Mouse (Mus musculus) cerebellum, adult 9-11 months (tissue): ENCODE results near the gene Bsx.

Experiments
- DNase-seq: peaks from one replicate; pipeline ENCODE4 v3.0.0; 2022

The Bsx gene

DNA sequence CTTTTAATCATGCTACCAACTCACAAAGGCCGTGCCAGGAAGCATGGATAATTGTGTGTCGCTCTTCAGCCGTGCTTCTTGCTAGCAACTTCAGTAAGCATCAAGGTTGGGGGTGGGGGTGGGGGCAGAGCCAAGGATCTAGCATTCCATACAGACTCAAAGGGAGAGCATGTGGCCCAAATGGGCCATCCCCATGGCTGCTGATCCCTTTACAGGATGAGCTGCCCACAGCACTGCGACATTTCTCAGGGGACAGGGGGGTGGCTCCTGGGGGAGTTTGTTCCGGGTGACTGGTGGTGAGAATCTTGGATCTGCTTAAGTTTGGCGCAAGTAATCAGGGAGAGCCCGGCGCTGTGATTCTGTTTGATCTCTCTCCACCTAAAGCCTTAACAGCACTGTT lies 33.5 kb downstream of the Bsx start:
- DNase-seq: no peak

DNA sequence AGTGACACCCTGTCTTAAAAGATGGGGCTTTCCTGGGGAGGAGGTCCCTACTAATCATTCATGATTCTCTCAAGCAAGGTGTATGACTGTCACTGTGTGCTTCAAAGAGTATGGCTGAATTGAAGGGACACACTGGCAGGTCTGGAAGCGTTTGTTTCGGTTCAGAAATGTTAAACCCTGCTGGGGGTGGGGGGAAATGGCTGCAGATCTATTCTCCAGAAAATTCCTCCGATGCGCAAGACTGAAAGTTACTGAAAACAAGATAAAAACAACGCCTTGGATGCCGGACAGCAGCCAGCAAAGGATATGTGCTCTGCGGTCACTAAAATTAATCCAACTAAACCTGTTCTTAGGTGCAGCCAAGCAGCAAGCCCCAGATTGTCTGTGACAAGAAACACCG lies 34.5 kb downstream of the Bsx start:
- no peak for DNase-seq

DNA sequence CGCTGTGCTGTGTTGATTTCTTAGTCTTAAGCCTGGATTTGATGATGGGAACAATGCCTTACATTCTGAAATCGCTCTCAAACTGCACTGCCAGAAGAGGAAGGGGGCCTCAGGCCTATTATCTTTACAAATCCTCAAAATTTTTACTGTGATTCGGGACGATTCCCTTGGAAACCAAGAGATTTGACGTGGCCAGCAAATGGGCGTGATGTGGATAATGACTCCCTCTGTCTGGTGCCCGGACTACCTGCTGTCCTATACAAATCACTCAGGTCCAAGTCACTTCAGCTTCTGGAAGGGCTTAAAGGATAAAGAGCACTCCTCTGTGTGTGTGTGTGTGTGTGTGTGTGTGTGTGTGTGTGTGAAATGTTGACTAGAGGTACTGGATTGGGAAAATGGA lies 35.0 kb downstream of the Bsx start:
- no peak for DNase-seq

DNA sequence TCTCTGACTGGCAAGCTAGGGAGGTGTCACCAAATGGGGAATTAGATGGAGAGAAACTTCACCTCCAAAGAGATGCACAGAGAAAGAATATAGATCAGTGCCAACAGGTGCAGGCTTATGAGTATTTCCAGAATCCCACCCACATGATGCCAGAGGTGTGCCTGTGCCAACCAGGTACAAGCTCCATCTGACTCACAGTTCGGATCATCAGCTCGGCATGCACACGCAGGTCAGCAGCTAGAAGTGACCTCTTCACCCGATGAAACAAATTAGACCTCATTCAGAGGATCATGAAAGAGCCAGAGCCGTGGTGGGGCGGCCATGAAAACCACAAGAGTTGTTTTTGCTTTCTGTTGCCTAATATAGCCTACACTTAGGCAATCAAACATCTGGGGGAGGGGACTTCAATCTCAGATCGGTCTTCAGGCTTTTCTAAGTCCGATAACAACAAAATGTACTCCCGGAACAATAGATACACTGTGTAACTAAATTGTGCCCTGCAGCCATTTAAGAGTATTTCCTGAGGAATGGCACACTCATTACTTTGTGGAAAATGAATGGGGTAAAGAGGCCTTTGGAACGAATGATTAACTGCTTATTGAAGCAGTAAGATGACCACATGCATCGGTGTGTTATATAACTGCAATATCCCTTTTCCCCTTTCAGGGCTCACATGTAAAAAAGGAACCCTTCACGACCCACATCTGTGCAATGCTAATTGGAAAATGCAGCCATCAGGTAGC lies 44.1 kb downstream of the Bsx start:
- DNase-seq: no peak

DNA sequence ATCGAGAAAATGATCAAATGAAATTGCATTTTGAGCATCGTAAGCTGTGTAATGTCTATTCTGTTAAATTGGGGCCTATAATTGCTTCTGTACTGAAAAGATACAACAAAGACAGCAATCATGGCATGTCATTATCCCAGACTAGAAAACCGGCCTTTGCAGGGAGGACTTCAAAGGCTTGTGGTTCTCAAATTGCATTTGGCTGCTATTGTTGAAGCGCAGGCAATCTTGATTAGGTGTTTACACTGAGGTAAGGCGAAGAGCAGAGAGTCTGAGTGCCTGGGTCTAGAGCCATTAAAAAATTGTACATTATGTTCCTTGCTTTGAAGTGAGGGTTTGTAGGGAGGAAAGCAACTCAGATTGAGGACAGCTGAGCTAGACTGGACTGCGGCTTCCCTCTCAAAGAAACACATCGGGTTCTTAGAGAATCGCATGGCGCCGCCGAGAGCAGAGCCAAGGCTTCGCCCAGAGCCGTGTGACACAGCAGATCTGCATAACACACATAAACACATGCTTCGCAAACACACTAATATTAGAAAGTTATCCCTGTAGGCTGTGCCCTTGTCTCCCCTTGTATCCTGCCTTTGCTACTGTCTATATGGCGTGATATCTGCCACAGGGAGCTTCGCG lies 53.5 kb downstream of the Bsx start:
- no peak for DNase-seq
